Mouse (Mus musculus): ENCODE results near the gene Ghrh.

GRCm38 (mm10) chr2:157332059-157332458 lies 15.2 kb downstream of the Ghrh start:
- no peak for TF ChIP-seq POLR2A (IDR thresholded peaks at IDR 0.05; ENCODE audit: extremely low read depth, insufficient read depth, low read length)
- no peak for TF ChIP-seq CTCF (IDR thresholded peaks at IDR 0.05; ENCODE audit: low read depth, low read length)

Data from liver, adult 2 months (tissue).